Mouse (Mus musculus) ES-Bruce4 (cell line): ENCODE results near the gene Cldn13.

Experiments used
- EP300 ChIP-seq: IDR thresholded peaks from 2 replicates; pipeline ENCODE4 v1.6.1; 2011; ENCODE audit warnings: low read depth, low read length; ENCODE audit not compliant: insufficient read depth
- POLR2A ChIP-seq: IDR thresholded peaks from one replicate; pipeline ENCODE4 v1.8.1; 2011; ENCODE audit warnings: low read length; ENCODE audit not compliant: insufficient read depth

GRCm38 (mm10) chr5:134876801-134877200, 38.5 kb downstream of the Cldn13 start:
- TF ChIP-seq EP300 (no peak), POLR2A (no peak)
